Mouse (Mus musculus): ENCODE measurements around the gene Barhl2.

GRCm38 (mm10) chr5:106453886-106454321, 4.1 kb downstream of the Barhl2 start:
- no peak for TF ChIP-seq CTCF (IDR thresholded peaks at IDR 0.05 in 2 of 3, conservative IDR thresholded peaks at IDR 0.05 in 1 of 3; ENCODE audit: control insufficient read depth in 1 of 3, insufficient read depth in 1 of 3, low read depth in 2 of 3, low read length in 3 of 3, poor library complexity in 1 of 3, severe bottlenecking in 1 of 3)
- TF ChIP-seq HCFC1 (IDR thresholded peaks at IDR 0.05; ENCODE audit: low read depth, low read length), result no peak
- TF ChIP-seq MYB (IDR thresholded peaks at IDR 0.05; ENCODE audit: low read depth, low read length), result no peak

Data from MEL (cell line).